19 mouse cellular contexts compared by ENCODE assay signal in genomic region chr8:120213229-120213628, GRCm38 (mm10). TPM values are rescaled to one million over a fixed set of nuclear protein-coding genes. Genes with fewer than 3 reads are reported as not detected.
DNase-seq lines count a peak whose midpoint lies in the region; ATAC-seq and TF ChIP-seq lines count a peak whose summit lies in the region.
"Had no signal": no experiment of that assay in that cellular context is flagged by ENCODE, and none has a peak within 500 bp of the region (broad histone marks: within the 10 kb centered on the region; RNA-seq: fewer than 3 reads in every experiment).

No protein-coding gene starts in this region.

- H3K4me3 ChIP-seq in heart, embryonic 10.5 days: no peak overlapping the region
- H3K4me3 ChIP-seq in brown adipose tissue, adult 24 weeks (ENCODE audit: insufficient read depth, low read depth, low read length): no peak overlapping the region
- no peak overlapping the region for H3K4me3 ChIP-seq in myocyte
- H3K4me3 ChIP-seq in forebrain, embryonic 16.5 days (replicated peaks; ENCODE audit: low read length): no peak overlapping the region
- H3K4me3 ChIP-seq: embryonic facial prominence, embryonic 13.5 days; forebrain, embryonic 12.5 days; intestine, embryonic 15.5 days had no signal

- 91% methylated on average over 3 of the region's 3 CpGs for WGBS in heart, embryonic 10.5 days
- WGBS in forebrain, embryonic 16.5 days: 92% methylated on average over 3 of the region's 3 CpGs

- intact Hi-C loops in heart, postnatal 36 days (cut with DNase I): no loop called here

- peaks cover 70% of the 10 kb centered on the region for H3K4me1 ChIP-seq in heart, embryonic 10.5 days
- peaks cover 10% of the 10 kb centered on the region for H3K4me1 ChIP-seq in brown adipose tissue, adult 24 weeks (ENCODE audit: control insufficient read depth, insufficient read depth, insufficient read length, low read length)
- peaks cover 22% of the 10 kb centered on the region for H3K4me1 ChIP-seq in forebrain, embryonic 16.5 days (replicated peaks; ENCODE audit: control insufficient read depth, insufficient read depth, low read length)

- peak overlapping the region; percentile 95 for H3K4me2 ChIP-seq in myocyte (ENCODE audit: low read depth)
- no peak overlapping the region for H3K4me2 ChIP-seq in forebrain, embryonic 16.5 days (ENCODE audit: low read length)
- H3K4me2 ChIP-seq: embryonic facial prominence, embryonic 13.5 days; forebrain, embryonic 12.5 days; hindbrain, embryonic 14.5 days; intestine, embryonic 15.5 days had no signal

- peak overlapping the region; percentile 63 for H3K27ac ChIP-seq in heart, embryonic 10.5 days
- peak overlapping the region; percentile 72 for H3K27ac ChIP-seq in brown adipose tissue, adult 24 weeks (replicated peaks; ENCODE audit: low read depth, low read length)
- no peak overlapping the region for H3K27ac ChIP-seq in forebrain, embryonic 16.5 days (ENCODE audit: low read length)
- H3K27ac ChIP-seq: embryonic facial prominence, embryonic 13.5 days; forebrain, embryonic 12.5 days; hindbrain, embryonic 14.5 days; intestine, embryonic 15.5 days had no signal

- H3K79me2 ChIP-seq in myocyte (ENCODE audit: control insufficient read depth, insufficient read depth): no peaks in the 10 kb centered on the region

- H3K27me3 ChIP-seq in heart, embryonic 10.5 days (ENCODE audit: insufficient read depth, poor library complexity, severe bottlenecking): no peaks in the 10 kb centered on the region
- H3K27me3 ChIP-seq in myocyte (ENCODE audit: control insufficient read depth, insufficient read depth, insufficient read length): no peaks in the 10 kb centered on the region
- no peaks in the 10 kb centered on the region for H3K27me3 ChIP-seq in forebrain, embryonic 16.5 days (replicated peaks; ENCODE audit: control insufficient read depth, insufficient read depth, low read length)
- H3K27me3 ChIP-seq: embryonic facial prominence, embryonic 13.5 days; intestine, embryonic 15.5 days had no signal

- H3K36me3 ChIP-seq in heart, embryonic 10.5 days: no peaks in the 10 kb centered on the region
- H3K36me3 ChIP-seq in myocyte (ENCODE audit: control insufficient read depth, insufficient read depth): no peaks in the 10 kb centered on the region
- H3K36me3 ChIP-seq in forebrain, embryonic 16.5 days (ENCODE audit: control insufficient read depth, insufficient read depth): no peaks in the 10 kb centered on the region
- H3K36me3 ChIP-seq: embryonic facial prominence, embryonic 13.5 days; forebrain, embryonic 12.5 days; intestine, embryonic 15.5 days had no signal

- peak; percentile 48 for DNase-seq in cerebellum, adult 9-11 months
- DNase-seq in cerebellum, adult 11 months: no peak
- no peak for DNase-seq in heart, embryonic 10.5 days (ENCODE audit: low spot score)
- DNase-seq in heart, postnatal 36 days: no peak
- DNase-seq: kidney, adult 18-20 months had no signal

- H3ac ChIP-seq in myocyte (ENCODE audit: control insufficient read depth, insufficient read length): no peak overlapping the region

- TF ChIP-seq POLR2A in myocyte (IDR thresholded peaks at IDR 0.05; ENCODE audit: insufficient read length, low read depth): no peak

- H3K9me3 ChIP-seq in heart, embryonic 10.5 days: no peaks in the 10 kb centered on the region
- no peaks in the 10 kb centered on the region for H3K9me3 ChIP-seq in forebrain, embryonic 16.5 days (ENCODE audit: control insufficient read depth, low read length)
- H3K9me3 ChIP-seq: embryonic facial prominence, embryonic 13.5 days; forebrain, embryonic 12.5 days; intestine, embryonic 15.5 days had no signal

- H3K9ac ChIP-seq in forebrain, embryonic 16.5 days (replicated peaks; ENCODE audit: low read depth, low read length): no peak overlapping the region
- H3K9ac ChIP-seq: embryonic facial prominence, embryonic 13.5 days; forebrain, embryonic 12.5 days; forebrain, postnatal 0 days; hindbrain, embryonic 14.5 days; intestine, embryonic 15.5 days had no signal

- no peak for ATAC-seq in forebrain, embryonic 16.5 days
- ATAC-seq: forebrain, postnatal 0 days; intestine, embryonic 15.5 days had no signal

TF ChIP-seq in myocyte, 11 proteins besides CTCF, POLR2A, EP300 and RAD21:
- no peak for TF ChIP-seq MAX (IDR thresholded peaks at IDR 0.05; ENCODE audit: low read depth)
- TF ChIP-seq TCF3 (IDR thresholded peaks at IDR 0.05; ENCODE audit: insufficient read length, low read depth): no peak
- no peak for TF ChIP-seq CEBPB (IDR thresholded peaks at IDR 0.05; ENCODE audit: insufficient read depth, poor library complexity, severe bottlenecking)
- TF ChIP-seq POLR2AphosphoS2 (IDR thresholded peaks at IDR 0.05; ENCODE audit: insufficient read length, low read depth): no peak
- TF ChIP-seq MYOG (IDR thresholded peaks at IDR 0.05; ENCODE audit: control insufficient read depth in 1 of 3, insufficient read depth in 1 of 3, insufficient read length in 2 of 3, low read depth in 2 of 3): no peak
- no peak for TF ChIP-seq USF1 (IDR thresholded peaks at IDR 0.05; ENCODE audit: low read depth)
- TF ChIP-seq MYOD1 (IDR thresholded peaks at IDR 0.05; ENCODE audit: control insufficient read depth in 1 of 3, insufficient read length in 2 of 3, low read depth in 2 of 3): no peak
- TF ChIP-seq TCF12 (IDR thresholded peaks at IDR 0.05; ENCODE audit: insufficient read depth, poor library complexity, severe bottlenecking): no peak
- no peak for TF ChIP-seq REST (IDR thresholded peaks at IDR 0.05; ENCODE audit: insufficient read depth, insufficient read length)
- no peak for TF ChIP-seq SRF (IDR thresholded peaks at IDR 0.05; ENCODE audit: control insufficient read depth, insufficient read length, low read depth)
- TF ChIP-seq E2F4 (IDR thresholded peaks at IDR 0.05; ENCODE audit: insufficient read depth): no peak

RNA-seq across cellular contexts. Expression of gene Gse1, which starts 15.0 kb away (rescaled TPM):
- polyA plus RNA-seq in heart, embryonic 10.5 days (2016; fragmentation: Nextera tagmentation; extraction: Ambion mirVana): 12.2 and 13.7 TPM in 2 replicates
- total RNA-seq in heart, postnatal 36 days (2021): 10 to 100 TPM; 21.2 to 26.6 TPM
- 8.0 and 9.9 TPM in 2 replicates for polyA plus RNA-seq in brown adipose tissue, adult 24 weeks (2012; ENCODE audit: insufficient read depth, insufficient read length, missing spikeins)
- polyA plus RNA-seq in myocyte (2012; fragmentation: generic; extraction: Trizol): 14.7 TPM
- 26.9 and 34.9 TPM in 2 replicates for polyA plus RNA-seq in forebrain, embryonic 16.5 days (2015; fragmentation: Nextera tagmentation; extraction: Ambion mirVana)

RNA-seq across cellular contexts. Expression of gene Fam92b, which starts 36.0 kb away (rescaled TPM):
- 0.16 and 0.31 TPM in 2 replicates for polyA plus RNA-seq in heart, embryonic 10.5 days (2016; fragmentation: Nextera tagmentation; extraction: Ambion mirVana)
- total RNA-seq in heart, postnatal 36 days (2021): not detected
- polyA plus RNA-seq in brown adipose tissue, adult 24 weeks (2012; ENCODE audit: insufficient read depth, insufficient read length, missing spikeins): not detected in 2 replicates
- not detected for polyA plus RNA-seq in myocyte (2012; fragmentation: generic; extraction: Trizol)
- 1.3 and 1.8 TPM in 2 replicates for polyA plus RNA-seq in forebrain, embryonic 16.5 days (2015; fragmentation: Nextera tagmentation; extraction: Ambion mirVana)
- total RNA-seq: gastrocnemius, adult 18-20 months; gastrocnemius, postnatal 36 days; heart, postnatal 14 days; MEL had no signal
- polyA plus RNA-seq: C2C12; heart, embryonic 14.5 days had no signal
